Comparison of ENCODE assay signal across 7 mouse cellular contexts in the genomic region with DNA sequence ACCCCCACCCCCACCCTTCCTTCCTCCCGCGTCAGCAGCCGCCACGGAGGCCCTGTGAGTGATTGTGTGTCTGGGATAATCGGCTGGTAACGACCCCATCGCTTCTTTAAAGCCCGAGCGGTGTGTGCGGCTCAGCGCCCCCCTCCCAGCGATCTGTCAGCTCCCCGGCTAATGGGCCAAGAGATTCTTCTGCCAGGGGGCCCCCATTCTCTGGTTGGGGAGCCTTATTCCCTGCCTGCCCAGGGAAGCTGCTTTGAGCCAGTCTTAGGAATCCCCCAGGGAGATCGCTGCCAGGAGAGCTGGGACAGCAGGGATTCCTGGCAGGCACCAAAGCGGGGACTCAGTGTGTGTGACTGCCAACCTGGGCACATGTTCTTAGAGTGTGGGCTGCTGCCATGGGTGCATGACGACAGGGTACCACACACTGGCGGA. TPM values are rescaled to one million over a fixed set of nuclear protein-coding genes. Genes with fewer than 3 reads are reported as not detected.
DNase-seq lines count a peak whose midpoint lies in the region; ATAC-seq lines count a peak whose summit lies in the region.

No protein-coding gene starts in this region.

- DNase-seq in kidney, postnatal 14 days: no peak
- no peak for DNase-seq in hindbrain, embryonic 10.5 days (ENCODE audit: low spot score)
- DNase-seq in limb, embryonic 11.5 days (ENCODE audit: low spot score): no peak
- peak; percentile 83 for DNase-seq in right cerebral cortex, postnatal 25 days
- no peak for DNase-seq in ovary, postnatal 36 days (ENCODE audit: low spot score)

- ATAC-seq in kidney, embryonic 14.5 days (ENCODE audit: low FRiP score, low TSS enrichment): no peak
- no peak for ATAC-seq in embryonic facial prominence, embryonic 13.5 days (ENCODE audit: insufficient number of reproducible peaks, insufficient read depth, low FRiP score, low TSS enrichment, low read depth)
- no peak for ATAC-seq in limb, embryonic 11.5 days (ENCODE audit: insufficient number of reproducible peaks, low FRiP score, low TSS enrichment, low read depth)

- 30% methylated on average over 17 of the region's 17 CpGs for WGBS in kidney, embryonic 14.5 days
- WGBS in embryonic facial prominence, embryonic 13.5 days: 18% methylated on average over 17 of the region's 17 CpGs
- WGBS in hindbrain, embryonic 10.5 days: 22% methylated on average over 17 of the region's 17 CpGs
- 13% methylated on average over 17 of the region's 17 CpGs for WGBS in limb, embryonic 11.5 days

- H3K36me3 ChIP-seq in kidney, embryonic 14.5 days (ENCODE audit: control insufficient read depth, insufficient read depth, low read length): peaks cover 70% of the 10 kb centered on the region
- peaks cover 76% of the 10 kb centered on the region for H3K36me3 ChIP-seq in embryonic facial prominence, embryonic 13.5 days
- peaks cover 64% of the 10 kb centered on the region for H3K36me3 ChIP-seq in hindbrain, embryonic 10.5 days
- peaks cover 22% of the 10 kb centered on the region; the same call in 1 of the 2 replicates for H3K36me3 ChIP-seq in limb, embryonic 11.5 days (ENCODE audit: control insufficient read depth, insufficient read depth, low read length)

- H3K4me2 ChIP-seq in kidney, embryonic 14.5 days (replicated peaks; ENCODE audit: low read depth, low read length): no peak overlapping the region
- H3K4me2 ChIP-seq in embryonic facial prominence, embryonic 13.5 days: peak overlapping the region; percentile 7; the same call in 1 of the 2 replicates
- no peak overlapping the region; the same call in 1 of the 2 replicates for H3K4me2 ChIP-seq in limb, embryonic 11.5 days (ENCODE audit: low read depth, severe bottlenecking)

- peaks cover 67% of the 10 kb centered on the region for H3K4me1 ChIP-seq in kidney, embryonic 14.5 days (ENCODE audit: control insufficient read depth, insufficient read depth, low read length)
- peaks cover 72% of the 10 kb centered on the region for H3K4me1 ChIP-seq in embryonic facial prominence, embryonic 13.5 days
- H3K4me1 ChIP-seq in hindbrain, embryonic 10.5 days (replicated peaks): peaks cover 86% of the 10 kb centered on the region
- H3K4me1 ChIP-seq in limb, embryonic 11.5 days (ENCODE audit: control insufficient read depth, insufficient read depth, low read length): peaks cover 51% of the 10 kb centered on the region

- no peak overlapping the region for H3K4me3 ChIP-seq in kidney, embryonic 14.5 days (ENCODE audit: low read length)
- H3K4me3 ChIP-seq in embryonic facial prominence, embryonic 13.5 days: no peak overlapping the region
- H3K4me3 ChIP-seq in hindbrain, embryonic 10.5 days: peak overlapping the region; percentile 83
- no peak overlapping the region for H3K4me3 ChIP-seq in limb, embryonic 11.5 days (ENCODE audit: low read depth, low read length)

- no peaks in the 10 kb centered on the region for H3K9me3 ChIP-seq in kidney, embryonic 14.5 days (ENCODE audit: control insufficient read depth, low read length)
- H3K9me3 ChIP-seq in embryonic facial prominence, embryonic 13.5 days: no peaks in the 10 kb centered on the region
- H3K9me3 ChIP-seq in hindbrain, embryonic 10.5 days: no peaks in the 10 kb centered on the region
- H3K9me3 ChIP-seq in limb, embryonic 11.5 days (ENCODE audit: control insufficient read depth, low read length): no peaks in the 10 kb centered on the region

- H3K27me3 ChIP-seq in kidney, embryonic 14.5 days (ENCODE audit: control insufficient read depth, insufficient read depth, low read length): no peaks in the 10 kb centered on the region
- H3K27me3 ChIP-seq in embryonic facial prominence, embryonic 13.5 days: no peaks in the 10 kb centered on the region
- H3K27me3 ChIP-seq in hindbrain, embryonic 10.5 days (ENCODE audit: insufficient read depth, poor library complexity, severe bottlenecking): peaks cover 9% of the 10 kb centered on the region; the same call in 1 of the 2 replicates
- H3K27me3 ChIP-seq in limb, embryonic 11.5 days (ENCODE audit: control insufficient read depth, insufficient read depth, low read length): no peaks in the 10 kb centered on the region

- no peak overlapping the region for H3K9ac ChIP-seq in kidney, embryonic 14.5 days (ENCODE audit: low read depth, low read length)
- 0 out of 2 replicates have a peak overlapping the region, but pooled peaks have one; percentile 32 for H3K9ac ChIP-seq in embryonic facial prominence, embryonic 13.5 days
- no peak overlapping the region for H3K9ac ChIP-seq in limb, embryonic 11.5 days (ENCODE audit: low read length)

- H3K27ac ChIP-seq in kidney, embryonic 14.5 days (ENCODE audit: low read depth, low read length): peak overlapping the region; percentile 37; the same call in 1 of the 2 replicates
- peak overlapping the region; percentile 73 for H3K27ac ChIP-seq in embryonic facial prominence, embryonic 13.5 days
- peak overlapping the region; percentile 93 for H3K27ac ChIP-seq in hindbrain, embryonic 10.5 days
- peak overlapping the region; percentile 16; the same call in 1 of the 2 replicates for H3K27ac ChIP-seq in limb, embryonic 11.5 days (replicated peaks; ENCODE audit: low read depth, low read length)

RNA-seq across cellular contexts. Expression of gene Gjd3, which starts 13.3 kb away (rescaled TPM):
- 0.64 TPM in 1 of 2 replicates, not detected in the other for polyA plus RNA-seq in kidney, embryonic 14.5 days (2014; fragmentation: Nextera tagmentation; extraction: Ambion mirVana)
- polyA plus RNA-seq in embryonic facial prominence, embryonic 13.5 days (2015; fragmentation: Nextera tagmentation; extraction: Ambion mirVana): 0.34 and 0.44 TPM in 2 replicates
- 0.44 TPM in 1 of 2 replicates, not detected in the other for polyA plus RNA-seq in hindbrain, embryonic 10.5 days (2016; fragmentation: Nextera tagmentation; extraction: Ambion mirVana)
- 0.40 TPM in 1 of 2 replicates, not detected in the other for polyA plus RNA-seq in limb, embryonic 11.5 days (2014; fragmentation: Nextera tagmentation; extraction: Ambion mirVana)

RNA-seq across cellular contexts. Expression of gene Rara, which starts 41.9 kb away (rescaled TPM):
- polyA plus RNA-seq in kidney, embryonic 14.5 days (2014; fragmentation: Nextera tagmentation; extraction: Ambion mirVana): 27.7 and 36.7 TPM in 2 replicates
- 39.4 and 44.7 TPM in 2 replicates for polyA plus RNA-seq in embryonic facial prominence, embryonic 13.5 days (2015; fragmentation: Nextera tagmentation; extraction: Ambion mirVana)
- polyA plus RNA-seq in hindbrain, embryonic 10.5 days (2016; fragmentation: Nextera tagmentation; extraction: Ambion mirVana): 28.4 and 53.7 TPM in 2 replicates
- polyA plus RNA-seq in limb, embryonic 11.5 days (2014; fragmentation: Nextera tagmentation; extraction: Ambion mirVana): 46.7 and 48.7 TPM in 2 replicates

RNA-seq across cellular contexts. Expression of gene Top2a, which starts 54.5 kb away (rescaled TPM):
- polyA plus RNA-seq in kidney, embryonic 14.5 days (2014; fragmentation: Nextera tagmentation; extraction: Ambion mirVana): 284 and 300 TPM in 2 replicates
- 272 and 279 TPM in 2 replicates for polyA plus RNA-seq in embryonic facial prominence, embryonic 13.5 days (2015; fragmentation: Nextera tagmentation; extraction: Ambion mirVana)
- polyA plus RNA-seq in hindbrain, embryonic 10.5 days (2016; fragmentation: Nextera tagmentation; extraction: Ambion mirVana): 225 and 320 TPM in 2 replicates
- polyA plus RNA-seq in limb, embryonic 11.5 days (2014; fragmentation: Nextera tagmentation; extraction: Ambion mirVana): 422 and 448 TPM in 2 replicates

Comparison
In these comparisons a context has a peak if more than half of its experiments do, and no peak if none do; other contexts are left out.
1. H3K27ac ChIP-seq: peak in every context shown above with its lines; median percentile 93 in hindbrain, embryonic 10.5 days; 73 in embryonic facial prominence, embryonic 13.5 days; 37 in kidney, embryonic 14.5 days; 16 in limb, embryonic 11.5 days.